Mouse (Mus musculus) liver, postnatal 0 days (tissue): ENCODE data around the gene Nfya.

Experiments
- CTCF ChIP-seq: sonication (generic); IDR thresholded peaks from 2 replicates; pipeline ENCODE4 v1.5.1; 2016; ENCODE audit warnings: antibody characterized with exemption, low read depth
- EP300 ChIP-seq: IDR thresholded peaks from 2 replicates; pipeline ENCODE4 v1.6.1; 2016; ENCODE audit warnings: antibody characterized with exemption, low read depth, mild to moderate bottlenecking

GRCm38 (mm10) chr17:48454688-48455087, 45.0 kb upstream of the Nfya start, which contains the start of gene Unc5cl:
- TF ChIP-seq CTCF (no peak), EP300 (no peak)
